Mouse (Mus musculus): ENCODE results near the gene Lyrm9.
A peak's percentile ranks its signal among the peaks of the same experiment; 100 is the strongest.

The Lyrm9 gene

GRCm38 (mm10) chr11:78815986-78816792 lies 10.2 kb upstream of the Lyrm9 start:
- no peak for DNase-seq (ENCODE audit: low spot score)

GRCm38 (mm10) chr11:78817311-78818022 lies 8.9 kb upstream of the Lyrm9 start:
- DNase-seq (ENCODE audit: low spot score): no peak

GRCm38 (mm10) chr11:78820337-78821000 lies 5.9 kb upstream of the Lyrm9 start:
- no peak for DNase-seq (ENCODE audit: low spot score)

GRCm38 (mm10) chr11:78822792-78823498 lies 3.4 kb upstream of the Lyrm9 start:
- DNase-seq (ENCODE audit: low spot score): peak; percentile 44

GRCm38 (mm10) chr11:78827546-78827945 lies 1.2 kb downstream of the Lyrm9 start:
- DNase-seq (ENCODE audit: low spot score): peak; percentile 19

GRCm38 (mm10) chr11:78828386-78828785 lies 2.0 kb downstream of the Lyrm9 start:
- DNase-seq (ENCODE audit: low spot score): no peak

- DNase-seq (ENCODE audit: low spot score): no peak
Observed at GRCm38 (mm10) chr11:78829373-78829772, 3.0 kb downstream of the Lyrm9 start.

- no peak for DNase-seq (ENCODE audit: low spot score)
Observed at GRCm38 (mm10) chr11:78830180-78830579, 3.8 kb downstream of the Lyrm9 start.

GRCm38 (mm10) chr11:78831716-78832115 lies 5.3 kb downstream of the Lyrm9 start:
- no peak for DNase-seq (ENCODE audit: low spot score)

- no peak for DNase-seq (ENCODE audit: low spot score)
Observed at GRCm38 (mm10) chr11:78832117-78832726, 5.8 kb downstream of the Lyrm9 start.

- DNase-seq (ENCODE audit: low spot score): peak; percentile 18
Observed at GRCm38 (mm10) chr11:78832816-78833314, 6.5 kb downstream of the Lyrm9 start.

GRCm38 (mm10) chr11:78836486-78836885 lies 10.1 kb downstream of the Lyrm9 start:
- DNase-seq (ENCODE audit: low spot score): no peak

GRCm38 (mm10) chr11:78837989-78838388 lies 11.6 kb downstream of the Lyrm9 start:
- DNase-seq (ENCODE audit: low spot score): peak; percentile 66

GRCm38 (mm10) chr11:78839491-78839890 lies 13.1 kb downstream of the Lyrm9 start:
- DNase-seq (ENCODE audit: low spot score): no peak

- no peak for DNase-seq (ENCODE audit: low spot score)
Observed at GRCm38 (mm10) chr11:78840141-78840540, 13.8 kb downstream of the Lyrm9 start.

GRCm38 (mm10) chr11:78841987-78842386 lies 15.6 kb downstream of the Lyrm9 start:
- DNase-seq (ENCODE audit: low spot score): no peak

GRCm38 (mm10) chr11:78846620-78847019 lies 20.2 kb downstream of the Lyrm9 start:
- no peak for DNase-seq (ENCODE audit: low spot score)

- no peak for DNase-seq (ENCODE audit: low spot score)
Observed at GRCm38 (mm10) chr11:78847884-78848848, 21.8 kb downstream of the Lyrm9 start.

- DNase-seq (ENCODE audit: low spot score): no peak
Observed at GRCm38 (mm10) chr11:78849859-78850258, 23.5 kb downstream of the Lyrm9 start.

- DNase-seq (ENCODE audit: low spot score): no peak
Observed at GRCm38 (mm10) chr11:78851216-78851870, 25.0 kb downstream of the Lyrm9 start.

Measured in ovary, postnatal 14 days (tissue).